Mouse (Mus musculus) testis, postnatal 10 days (tissue): ENCODE measurements around the gene Eif6.
"Not testable (repeated sequence)": the region's sequence is repeated elsewhere in the genome, so short reads cannot be mapped to it uniquely, and the experiment has no call there.

Experiments used
- DNase-seq: peaks from one replicate; pipeline ENCODE4 v3.0.0; 2021; ENCODE audit warnings: low spot score

Gene Eif6

DNA sequence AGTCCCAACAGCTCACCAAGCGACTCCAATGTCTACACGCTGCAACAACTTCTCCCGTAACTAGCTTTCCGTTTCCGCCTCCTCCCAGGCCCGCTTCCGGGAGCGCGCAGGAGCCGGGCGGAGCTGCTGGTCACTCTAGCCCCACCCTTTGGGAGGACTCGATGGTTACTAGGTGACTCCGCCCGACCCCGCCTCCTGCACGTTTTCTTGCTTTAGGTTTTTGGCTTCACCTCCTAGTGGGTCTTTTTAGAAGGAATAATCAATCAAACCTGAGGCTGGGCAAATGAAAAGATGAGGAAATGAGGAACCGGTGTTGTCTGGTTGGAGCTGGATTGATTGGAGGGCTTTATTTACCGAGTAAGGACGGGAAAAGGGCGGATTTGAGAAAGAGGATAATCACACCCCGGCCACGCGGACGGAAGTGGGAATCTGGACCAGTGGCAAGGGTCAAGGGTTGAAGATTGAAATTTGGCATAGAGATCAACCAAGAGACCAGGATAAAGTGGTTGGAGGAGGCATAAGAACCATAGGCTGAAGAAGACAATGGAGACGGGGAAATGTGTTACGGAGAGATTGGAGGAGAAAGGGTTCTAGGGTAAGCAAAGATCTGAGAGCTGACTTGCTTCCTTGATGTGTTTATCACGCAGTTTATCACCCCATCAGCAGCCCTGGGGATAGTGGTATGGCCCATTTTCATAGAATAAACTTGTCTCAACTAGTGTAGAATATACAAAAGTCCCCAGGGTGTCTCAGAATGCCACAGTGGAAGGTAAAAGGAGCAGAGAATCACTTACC, at the start of gene Eif6:
Eif6 (minus strand) TSS at position 296 of the 795 bp plus-strand sequence.
- DNase-seq, result peak; percentile 90

- DNase-seq, result no peak
These were observed 46.9 kb upstream of the Eif6 start for GRCm38 (mm10) chr2:155873636-155874035.

DNA sequence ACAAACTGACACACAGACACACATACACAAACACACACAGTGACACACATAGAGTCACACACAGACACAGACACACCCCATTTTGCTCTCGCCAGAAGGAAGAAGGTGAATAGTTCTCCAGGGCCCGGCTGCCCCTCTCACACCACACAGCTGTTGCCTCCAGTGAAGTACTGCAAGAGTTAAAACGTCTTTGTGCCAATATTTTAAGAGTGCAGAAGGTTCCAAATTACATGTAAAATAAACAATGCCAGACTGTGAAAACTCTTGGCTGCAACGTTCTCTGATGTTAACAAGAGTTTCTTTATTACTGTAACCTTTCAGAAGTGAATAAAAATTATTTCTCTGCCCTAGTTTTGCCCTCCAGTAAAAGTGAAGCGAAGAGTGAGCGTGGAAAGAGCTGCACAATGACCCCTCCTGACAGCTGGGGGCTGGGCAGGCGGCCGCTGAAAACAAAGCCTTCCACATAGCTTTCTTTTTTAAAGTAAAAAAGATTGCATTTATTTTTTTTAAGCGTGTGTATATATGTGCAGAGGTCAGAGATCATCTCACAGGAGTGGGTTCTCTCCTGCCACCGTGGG, 46.3 kb upstream of the Eif6 start:
- no peak for DNase-seq

DNA sequence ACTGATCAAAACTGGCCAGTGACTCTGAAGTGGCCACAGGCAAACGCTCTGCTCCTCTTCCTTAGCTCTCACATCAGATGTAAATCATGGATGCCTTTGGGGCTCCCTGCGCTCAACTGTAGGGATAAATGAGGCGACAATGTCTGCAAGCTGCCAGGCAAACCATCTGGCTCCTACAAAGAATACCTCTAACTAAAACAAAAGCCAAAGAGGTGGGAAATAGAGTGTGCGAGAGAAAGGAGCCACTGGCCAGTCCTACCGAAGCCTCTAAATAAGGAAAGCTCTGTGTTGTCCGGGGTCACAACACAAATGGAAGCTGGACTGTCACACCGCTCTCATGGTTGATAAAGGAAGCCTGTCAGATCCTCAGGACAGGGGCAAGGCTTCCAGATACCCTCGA, 45.8 kb upstream of the Eif6 start:
- DNase-seq, result no peak

GRCm38 (mm10) chr2:155869772-155870171, 43.0 kb upstream of the Eif6 start:
- DNase-seq, result no peak

GRCm38 (mm10) chr2:155868320-155868719, 41.6 kb upstream of the Eif6 start:
- DNase-seq, result no peak

GRCm38 (mm10) chr2:155863301-155863867, 36.7 kb upstream of the Eif6 start:
- no peak for DNase-seq

- DNase-seq, result no peak
These were observed 36.0 kb upstream of the Eif6 start for GRCm38 (mm10) chr2:155862573-155863300.

- no peak for DNase-seq
These were observed 34.9 kb upstream of the Eif6 start for GRCm38 (mm10) chr2:155861581-155861980.

DNA sequence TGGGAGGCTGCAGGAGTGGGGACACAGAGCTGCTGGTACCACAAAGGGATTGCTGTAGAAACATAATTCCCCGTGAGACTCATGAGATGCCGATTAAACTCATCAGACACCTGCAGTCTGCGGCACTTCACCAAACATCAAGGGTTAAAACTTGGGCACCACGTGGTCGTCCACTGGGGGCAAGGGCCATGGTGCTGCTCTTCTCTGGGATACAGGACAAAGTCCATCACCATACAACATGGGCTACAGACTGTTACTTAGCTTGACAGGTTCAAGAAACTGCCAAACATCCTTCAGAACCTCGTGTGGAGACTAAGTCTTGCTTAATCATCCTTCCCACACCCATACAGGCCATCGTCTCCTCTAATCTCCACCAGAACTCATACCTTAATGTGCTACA, 33.4 kb upstream of the Eif6 start:
- DNase-seq, result no peak

DNA sequence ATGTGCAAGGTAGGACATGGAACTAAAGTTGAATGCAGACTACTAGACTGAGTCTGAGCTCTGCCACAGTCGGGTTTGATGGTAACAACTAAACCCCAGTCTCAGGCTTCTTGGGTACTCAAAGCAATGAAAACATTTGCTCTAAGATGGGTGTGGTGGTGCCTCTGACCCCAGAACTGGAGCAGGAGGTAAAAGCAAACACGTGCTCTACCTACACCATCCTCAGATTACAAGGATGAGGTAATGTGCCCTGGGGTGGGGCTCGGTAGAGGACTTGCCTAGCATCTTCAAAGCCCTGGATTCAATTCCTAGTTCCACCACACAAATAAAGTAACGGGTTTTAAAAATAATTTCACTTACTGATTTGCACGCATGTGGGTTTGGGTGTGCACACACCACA, 25.8 kb upstream of the Eif6 start:
- DNase-seq, result no peak

- DNase-seq, result no peak
These were observed 23.4 kb upstream of the Eif6 start for GRCm38 (mm10) chr2:155850120-155850519.

DNA sequence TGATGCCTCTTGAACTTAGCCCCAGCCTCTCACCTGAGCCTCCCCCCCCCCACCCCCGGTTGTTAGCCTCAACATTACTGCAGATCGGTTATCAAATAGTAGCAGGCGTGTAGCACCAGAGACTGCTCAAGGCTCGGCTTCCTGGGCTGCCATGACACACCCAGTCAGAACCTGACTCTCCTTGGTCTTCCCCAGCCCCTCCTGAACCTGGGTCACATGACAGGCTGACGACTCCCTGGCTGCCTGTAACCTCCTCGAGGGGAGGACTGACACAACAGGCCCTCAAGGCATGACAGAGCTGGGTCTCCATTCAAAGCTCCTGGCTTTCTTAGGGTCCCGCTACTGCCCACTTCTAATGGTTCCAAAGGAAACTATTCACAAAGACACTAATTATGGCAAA, 22.7 kb upstream of the Eif6 start:
- no peak for DNase-seq

- DNase-seq, result peak; percentile 89
These were observed 21.6 kb upstream of the Eif6 start for GRCm38 (mm10) chr2:155848291-155848690.

- DNase-seq, result no peak
These were observed 20.2 kb upstream of the Eif6 start for GRCm38 (mm10) chr2:155846930-155847329.

GRCm38 (mm10) chr2:155838961-155839360, 12.2 kb upstream of the Eif6 start:
- DNase-seq, result no peak

GRCm38 (mm10) chr2:155837961-155838360, 11.2 kb upstream of the Eif6 start:
- DNase-seq, result no peak

- no peak for DNase-seq
These were observed 8.0 kb upstream of the Eif6 start, which contains the start of gene Fam83c for GRCm38 (mm10) chr2:155834732-155835131. Gene Fam83c (minus strand): TSS chr2:155834854.

DNA sequence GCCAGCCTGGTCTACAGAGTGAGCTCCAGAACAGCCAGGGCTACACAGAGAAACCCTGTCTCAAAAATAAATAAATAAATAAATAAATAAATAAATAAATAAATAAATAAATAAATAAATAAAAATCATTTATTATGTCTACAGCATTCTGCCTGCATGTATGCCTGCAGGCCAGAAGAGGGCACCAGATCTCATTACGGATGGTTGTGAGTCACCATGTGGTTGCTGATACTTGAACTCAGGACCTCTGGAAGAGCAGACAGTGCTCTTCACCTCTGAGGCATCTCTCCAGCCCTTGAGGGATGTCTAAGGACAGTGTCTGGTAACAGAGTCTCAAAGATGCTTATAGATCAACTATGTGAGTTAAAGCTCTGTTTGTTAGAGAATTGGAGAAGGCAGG, 5.4 kb upstream of the Eif6 start:
- not testable (repeated sequence) for DNase-seq

DNA sequence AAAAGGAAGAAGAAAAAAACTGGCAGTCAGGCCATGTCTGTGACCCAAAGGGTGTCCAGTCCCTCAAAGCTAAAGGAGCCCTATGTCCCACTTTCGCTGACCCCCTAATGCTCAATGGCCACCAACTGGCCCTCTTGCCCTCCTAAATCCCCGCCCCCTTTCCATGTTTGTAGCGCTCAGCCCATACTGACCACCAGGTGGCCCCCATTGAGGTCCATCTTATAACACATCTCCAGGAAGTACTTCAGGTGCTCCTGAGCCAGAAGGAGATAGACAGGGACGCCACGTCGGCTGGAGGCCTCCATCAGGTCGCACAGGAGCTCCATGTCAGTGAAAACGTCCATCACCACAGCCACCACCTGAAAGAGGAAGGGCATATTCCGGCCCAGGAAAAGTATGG, 4.6 kb upstream of the Eif6 start:
- DNase-seq, result no peak

GRCm38 (mm10) chr2:155830841-155831240, 4.1 kb upstream of the Eif6 start:
- no peak for DNase-seq

DNA sequence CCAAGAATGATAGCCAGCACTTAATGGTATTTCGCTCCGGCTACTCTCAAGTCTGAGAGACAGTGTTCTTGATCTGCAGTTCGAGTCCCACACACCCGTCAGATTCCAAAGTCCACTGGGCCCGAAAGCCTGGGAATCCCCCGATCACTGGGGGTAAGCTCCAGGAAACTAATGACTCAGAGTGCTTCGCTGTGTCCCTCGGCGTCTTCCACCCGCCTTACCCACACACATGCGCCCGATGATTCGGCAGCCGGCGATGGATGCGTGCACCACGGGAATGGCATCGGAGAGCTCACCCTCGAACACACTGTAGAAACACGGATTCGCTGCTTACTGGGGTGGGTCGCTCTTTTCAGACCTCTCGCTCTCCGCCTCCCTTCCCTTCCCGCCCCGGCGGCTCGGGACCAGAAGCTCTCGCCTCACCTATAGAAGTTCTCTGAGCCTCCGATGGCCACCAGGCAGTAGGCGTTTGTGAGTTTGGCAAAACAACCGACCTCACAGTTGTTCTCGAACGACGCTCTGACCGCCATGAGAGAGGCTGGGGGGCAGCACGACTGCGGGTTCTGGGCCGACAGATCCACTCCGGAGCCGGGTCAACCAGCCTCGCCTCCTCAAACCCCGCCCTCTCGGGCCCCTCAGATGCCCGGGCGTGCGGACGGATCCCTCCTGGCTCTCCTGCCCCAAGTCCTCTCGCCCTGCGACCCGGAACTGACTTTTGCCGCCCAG, 658 bp downstream of the Eif6 start:
- no peak for DNase-seq
